Mouse (Mus musculus) regulatory T cell (primary cell): ENCODE measurements around the gene Gm14147.
"Not testable (repeated sequence)": the region's sequence is repeated elsewhere in the genome, so short reads cannot be mapped to it uniquely, and the experiment has no call there.

Experiments used
- in situ Hi-C: fragments of 300-600 bp; cut with MboI, MseI; formaldehyde crosslinking; loops from one replicate; pipeline ENCODE4 v1.15.1; 2025; ENCODE audit warnings: high pct_unique_total_duplicates

Gene Gm14147

GRCm38 (mm10) chr2:151097945-151098344, at the start of gene Gm14147:
Gene Gm14147 (plus strand): TSS chr2:151098245.
- in situ Hi-C loops: not testable (repeated sequence)

GRCm38 (mm10) chr2:151056637-151057036, 41.4 kb upstream of the Gm14147 start:
- in situ Hi-C loops: no loop called here

- in situ Hi-C loops: not testable (repeated sequence)
Measured at GRCm38 (mm10) chr2:151092250-151092649, 5.8 kb upstream of the Gm14147 start, which contains the start of gene Gm14151. Gene Gm14151 (minus strand): TSS chr2:151092350.
